In genomic region chr4:92538296-92538695, GRCm38 (mm10) we compare ENCODE assay signal across 24 mouse cellular contexts.
DNase-seq lines count a peak whose midpoint lies in the region; ATAC-seq and TF ChIP-seq lines count a peak whose summit lies in the region.
"Had no signal": no experiment of that assay in that cellular context is flagged by ENCODE, and none has a peak within 500 bp of the region (broad histone marks: within the 10 kb centered on the region; RNA-seq: fewer than 3 reads in every experiment).

No protein-coding gene starts in this region.

- intact Hi-C loops in left cerebral cortex, postnatal 4 days (cut with DNase I), result no loop called here

- TF ChIP-seq CTCF in midbrain, postnatal 0 days (IDR thresholded peaks at IDR 0.05), result no peak

- no peak overlapping the region for H3K9ac ChIP-seq in midbrain, postnatal 0 days (replicated peaks; ENCODE audit: low read length, poor library complexity, severe bottlenecking)
- no peak overlapping the region for H3K9ac ChIP-seq in midbrain, embryonic 15.5 days
- H3K9ac ChIP-seq: embryonic facial prominence, embryonic 13.5 days; embryonic facial prominence, embryonic 15.5 days; forebrain, embryonic 12.5 days had no signal

- DNase-seq in cerebellum, postnatal 25 days, result peak; percentile 13 to 28
- DNase-seq in cerebellum, adult 11 months, result no peak
- peak; percentile 65 for DNase-seq in left cerebral cortex, postnatal 4 days
- DNase-seq in left cerebral cortex, adult 9 months (ENCODE audit: low spot score in 2 of 2), result no peak
- peak; percentile 5 for DNase-seq in midbrain, postnatal 0 days (ENCODE audit: low spot score)
- DNase-seq in R1 (ENCODE audit: low read depth, low spot score), result peak; percentile 1
- DNase-seq in liver, result no peak
- DNase-seq: adrenal gland, adult 2 months; adrenal gland, postnatal 10 days; adrenal gland, postnatal 25 days; cerebellum, adult 11-12 months; cerebellum, adult 8-10 months; cerebellum, adult 9-11 months; embryo, embryonic 11 days had no signal

- ATAC-seq in midbrain, postnatal 0 days (ENCODE audit: low FRiP score), result no peak
- ATAC-seq in midbrain, embryonic 15.5 days (replicated peaks), result no peak
- ATAC-seq: forebrain, embryonic 14.5 days; forebrain, embryonic 16.5 days; Patski had no signal

- WGBS in midbrain, postnatal 0 days, result 90% methylated on average over 9 of the region's 9 CpGs
- 92% methylated on average over 9 of the region's 9 CpGs for WGBS in midbrain, embryonic 15.5 days

- H3K4me3 ChIP-seq in midbrain, postnatal 0 days (ENCODE audit: low read depth, low read length), result no peak overlapping the region
- no peak overlapping the region for H3K4me3 ChIP-seq in midbrain, embryonic 15.5 days
- H3K4me3 ChIP-seq: embryonic facial prominence, embryonic 13.5 days; embryonic facial prominence, embryonic 15.5 days; erythroblast, embryonic 14.5 days; forebrain, embryonic 10.5 days; forebrain, embryonic 12.5 days had no signal

- H3K36me3 ChIP-seq in midbrain, postnatal 0 days (ENCODE audit: insufficient read depth, low read length), result no peaks in the 10 kb centered on the region
- no peaks in the 10 kb centered on the region for H3K36me3 ChIP-seq in midbrain, embryonic 15.5 days (replicated peaks)
- H3K36me3 ChIP-seq: embryonic facial prominence, embryonic 13.5 days; embryonic facial prominence, embryonic 15.5 days; forebrain, embryonic 10.5 days; forebrain, embryonic 12.5 days; G1E had no signal

- H3K9me3 ChIP-seq in midbrain, postnatal 0 days (ENCODE audit: low read length), result no peaks in the 10 kb centered on the region
- H3K9me3 ChIP-seq in midbrain, embryonic 15.5 days, result no peaks in the 10 kb centered on the region
- H3K9me3 ChIP-seq: embryonic facial prominence, embryonic 13.5 days; embryonic facial prominence, embryonic 15.5 days; forebrain, embryonic 10.5 days; forebrain, embryonic 12.5 days; G1E had no signal

- no peak overlapping the region for H3K4me2 ChIP-seq in midbrain, postnatal 0 days (ENCODE audit: low read depth, low read length, poor library complexity, severe bottlenecking)
- no peak overlapping the region for H3K4me2 ChIP-seq in midbrain, embryonic 15.5 days
- H3K4me2 ChIP-seq: embryonic facial prominence, embryonic 13.5 days; embryonic facial prominence, embryonic 15.5 days; forebrain, embryonic 12.5 days had no signal

- H3K27me3 ChIP-seq in midbrain, postnatal 0 days (ENCODE audit: insufficient read depth, low read length), result no peaks in the 10 kb centered on the region
- H3K27me3 ChIP-seq in midbrain, embryonic 15.5 days (replicated peaks), result no peaks in the 10 kb centered on the region
- H3K27me3 ChIP-seq: embryonic facial prominence, embryonic 13.5 days; embryonic facial prominence, embryonic 15.5 days; forebrain, embryonic 12.5 days; Patski had no signal

- no peaks in the 10 kb centered on the region for H3K4me1 ChIP-seq in midbrain, postnatal 0 days (ENCODE audit: insufficient read depth, low read length)
- H3K4me1 ChIP-seq in midbrain, embryonic 15.5 days, result no peaks in the 10 kb centered on the region
- H3K4me1 ChIP-seq: embryonic facial prominence, embryonic 13.5 days; embryonic facial prominence, embryonic 15.5 days; forebrain, embryonic 10.5 days; forebrain, embryonic 12.5 days had no signal

- no peak overlapping the region for H3K27ac ChIP-seq in midbrain, postnatal 0 days (ENCODE audit: low read depth, low read length)
- no peak overlapping the region for H3K27ac ChIP-seq in midbrain, embryonic 15.5 days
- H3K27ac ChIP-seq: embryonic facial prominence, embryonic 13.5 days; embryonic facial prominence, embryonic 15.5 days; forebrain, embryonic 10.5 days; forebrain, embryonic 12.5 days had no signal

Comparison
In these comparisons a context has a peak if more than half of its experiments do, and no peak if none do; other contexts are left out.
1. DNase-seq: peak in cerebellum, postnatal 25 days (2 of 2), left cerebral cortex, postnatal 4 days (single experiment), midbrain, postnatal 0 days (single experiment) and R1 (single experiment); none in cerebellum, adult 11 months (single experiment), left cerebral cortex, adult 9 months (0 of 2) and liver (single experiment).